ENCODE assay signal across 8 mouse cellular contexts in genomic region chrX:101085920-101086319, GRCm38 (mm10). TPM values are rescaled to one million over a fixed set of nuclear protein-coding genes. Genes with fewer than 3 reads are reported as not detected.
DNase-seq lines count a peak whose midpoint lies in the region; ATAC-seq and TF ChIP-seq lines count a peak whose summit lies in the region.

Slc7a3 (minus strand) TSS chrX:101086020.

- no peak within 1 kb of the TSS for H3K27ac ChIP-seq in embryonic facial prominence, embryonic 11.5 days (replicated peaks; ENCODE audit: low read depth, low read length)
- no peak within 1 kb of the TSS for H3K27ac ChIP-seq in hindbrain, postnatal 0 days
- no peak within 1 kb of the TSS for H3K27ac ChIP-seq in midbrain, postnatal 0 days (ENCODE audit: low read depth, low read length)

- WGBS in embryonic facial prominence, embryonic 11.5 days = 41% methylated on average over 11 of the region's 11 CpGs
- WGBS in hindbrain, postnatal 0 days = 45% methylated on average over 11 of the region's 11 CpGs
- 52% methylated on average over 11 of the region's 11 CpGs for WGBS in midbrain, postnatal 0 days

- H3K4me1 ChIP-seq in embryonic facial prominence, embryonic 11.5 days (ENCODE audit: control insufficient read depth, insufficient read depth, low read length) = no peaks in the 10 kb centered on the region
- H3K4me1 ChIP-seq in hindbrain, postnatal 0 days (ENCODE audit: insufficient read depth, low read length) = no peaks in the 10 kb centered on the region
- no peaks in the 10 kb centered on the region for H3K4me1 ChIP-seq in midbrain, postnatal 0 days (ENCODE audit: insufficient read depth, low read length)

- no peaks in the 10 kb centered on the region for H3K36me3 ChIP-seq in embryonic facial prominence, embryonic 11.5 days (replicated peaks; ENCODE audit: control insufficient read depth, insufficient read depth, low read depth, low read length)
- no peaks in the 10 kb centered on the region for H3K36me3 ChIP-seq in hindbrain, postnatal 0 days (ENCODE audit: insufficient read depth, low read length)
- no peaks in the 10 kb centered on the region for H3K36me3 ChIP-seq in midbrain, postnatal 0 days (ENCODE audit: insufficient read depth, low read length)

- H3K4me2 ChIP-seq in embryonic facial prominence, embryonic 11.5 days (ENCODE audit: low read depth, low read length) = peak within 1 kb of the TSS; percentile 33
- H3K4me2 ChIP-seq in hindbrain, postnatal 0 days (ENCODE audit: low read depth, low read length) = peak within 1 kb of the TSS; percentile 59
- H3K4me2 ChIP-seq in midbrain, postnatal 0 days (ENCODE audit: low read depth, low read length, poor library complexity, severe bottlenecking) = peak within 1 kb of the TSS; percentile 55

- no peak for DNase-seq in layer of hippocampus, postnatal 10 days (ENCODE audit: low spot score in 2 of 2)
- DNase-seq in layer of hippocampus, adult 8-10 months (ENCODE audit: low spot score in 2 of 2) = no peak
- DNase-seq in embryonic facial prominence, embryonic 11.5 days (ENCODE audit: low spot score) = no peak
- peak; percentile 1 for DNase-seq in hindbrain, postnatal 0 days (ENCODE audit: low spot score)
- DNase-seq in midbrain, postnatal 0 days (ENCODE audit: low spot score) = no peak
- DNase-seq in cerebellum, postnatal 14 days = no peak

- no peak for TF ChIP-seq CTCF in hindbrain, postnatal 0 days (IDR thresholded peaks at IDR 0.05; ENCODE audit: low read depth)
- no peak for TF ChIP-seq CTCF in midbrain, postnatal 0 days (IDR thresholded peaks at IDR 0.05)

- H3K9me3 ChIP-seq in embryonic facial prominence, embryonic 11.5 days (replicated peaks; ENCODE audit: control insufficient read depth, low read length) = no peaks in the 10 kb centered on the region
- no peaks in the 10 kb centered on the region for H3K9me3 ChIP-seq in hindbrain, postnatal 0 days (ENCODE audit: low read length)
- H3K9me3 ChIP-seq in midbrain, postnatal 0 days (ENCODE audit: low read length) = no peaks in the 10 kb centered on the region

- H3K9ac ChIP-seq in embryonic facial prominence, embryonic 11.5 days (replicated peaks; ENCODE audit: low read length) = no peak within 1 kb of the TSS
- H3K9ac ChIP-seq in hindbrain, postnatal 0 days (replicated peaks; ENCODE audit: low read length) = 0 out of 2 replicates have a peak within 1 kb of the TSS, but pooled peaks have one; percentile 28
- H3K9ac ChIP-seq in midbrain, postnatal 0 days (replicated peaks; ENCODE audit: low read length, poor library complexity, severe bottlenecking) = no peak within 1 kb of the TSS

- peaks cover 5% of the 10 kb centered on the region; the same call in 1 of the 2 replicates for H3K27me3 ChIP-seq in embryonic facial prominence, embryonic 11.5 days (ENCODE audit: control insufficient read depth, insufficient read depth, low read length)
- H3K27me3 ChIP-seq in hindbrain, postnatal 0 days (ENCODE audit: insufficient read depth, low read length) = no peaks in the 10 kb centered on the region
- no peaks in the 10 kb centered on the region for H3K27me3 ChIP-seq in midbrain, postnatal 0 days (ENCODE audit: insufficient read depth, low read length)

- peak within 1 kb of the TSS; percentile 22 for H3K4me3 ChIP-seq in embryonic facial prominence, embryonic 11.5 days (ENCODE audit: low read depth, low read length)
- peak within 1 kb of the TSS; percentile 37 for H3K4me3 ChIP-seq in hindbrain, postnatal 0 days (ENCODE audit: low read length)
- peak within 1 kb of the TSS; percentile 34 for H3K4me3 ChIP-seq in midbrain, postnatal 0 days (ENCODE audit: low read depth, low read length)

- ATAC-seq in embryonic facial prominence, embryonic 11.5 days (replicated peaks; ENCODE audit: insufficient number of reproducible peaks, low FRiP score, low TSS enrichment, low read depth) = no peak
- ATAC-seq in hindbrain, postnatal 0 days = no peak
- peak; percentile 54; the same call in 1 of the 2 replicates for ATAC-seq in midbrain, postnatal 0 days (ENCODE audit: low FRiP score)
- ATAC-seq in frontal cortex, adult (ENCODE audit: low TSS enrichment) = no peak
- ATAC-seq in cerebellum, adult (ENCODE audit: insufficient number of reproducible peaks, low FRiP score, low TSS enrichment) = no peak

RNA-seq across cellular contexts. Expression of gene Slc7a3, which starts in this region (rescaled TPM):
- 10 to 100 TPM; 17.7 to 20.1 TPM for total RNA-seq in layer of hippocampus, postnatal 10 days (2021)
- total RNA-seq in layer of hippocampus, adult 8-10 months (2022) = 1 to 10 TPM; 7.2 to 7.6 (median 7.6) TPM
- polyA plus RNA-seq in embryonic facial prominence, embryonic 11.5 days (2014; fragmentation: Nextera tagmentation; extraction: Ambion mirVana) = 0.64 and 0.84 TPM in 2 replicates
- total RNA-seq in hindbrain, postnatal 0 days (2014; rRNA removed) = 16.6 and 24.8 TPM in 2 replicates
- polyA plus RNA-seq in hindbrain, postnatal 0 days (2015; fragmentation: Nextera tagmentation; extraction: Ambion mirVana) = 19.7 and 20.1 TPM in 2 replicates
- 30.8 and 33.2 TPM in 2 replicates for total RNA-seq in midbrain, postnatal 0 days (2014; rRNA removed)
- polyA plus RNA-seq in midbrain, postnatal 0 days (2015; fragmentation: Nextera tagmentation; extraction: Ambion mirVana) = 31.6 and 31.8 TPM in 2 replicates

Comparison
In these comparisons a context has a peak if more than half of its experiments do, and no peak if none do; other contexts are left out.
1. RNA of gene Slc7a3 (polyA plus RNA-seq): 31.6 to 31.8 TPM in midbrain, postnatal 0 days and 19.7 to 20.1 TPM in hindbrain, postnatal 0 days; 0.64 to 0.84 TPM in embryonic facial prominence, embryonic 11.5 days; every median in the first group is over 10 times any median in the second.
2. Peak in every context shown above with its lines, with median percentiles within 50 percentile points of each other: H3K4me2 ChIP-seq and H3K4me3 ChIP-seq.